Mouse (Mus musculus): ENCODE data around the gene Pdx1. TPM values are rescaled to one million over a fixed set of nuclear protein-coding genes. Genes with fewer than 3 reads are reported as not detected.

Pdx1 gene
- total RNA-seq, 2 experiments from 2014 or later: not detected

- DNase-seq (ENCODE audit: low spot score in 2 of 2): no peak
Measured at GRCm38 (mm10) chr5:147277547-147277925, 7.8 kb downstream of the Pdx1 start.

GRCm38 (mm10) chr5:147284365-147284764 lies 14.6 kb downstream of the Pdx1 start:
- DNase-seq (ENCODE audit: low spot score in 2 of 2): no peak

GRCm38 (mm10) chr5:147291764-147292505 lies 22.2 kb downstream of the Pdx1 start:
- DNase-seq (ENCODE audit: low spot score in 2 of 2): no peak

GRCm38 (mm10) chr5:147292506-147293120 lies 22.9 kb downstream of the Pdx1 start:
- DNase-seq (ENCODE audit: low spot score in 2 of 2): no peak

- DNase-seq (ENCODE audit: low spot score in 2 of 2): peak in 1 of 2 experiments; percentile 55
Measured at GRCm38 (mm10) chr5:147293127-147293910, 23.6 kb downstream of the Pdx1 start.

GRCm38 (mm10) chr5:147294121-147294520 lies 24.4 kb downstream of the Pdx1 start:
- DNase-seq (ENCODE audit: low spot score in 2 of 2): no peak

- DNase-seq (ENCODE audit: low spot score in 2 of 2): no peak
Measured at GRCm38 (mm10) chr5:147297249-147297648, 27.5 kb downstream of the Pdx1 start.

GRCm38 (mm10) chr5:147299255-147300000 lies 29.7 kb downstream of the Pdx1 start:
- no peak for DNase-seq (ENCODE audit: low spot score in 2 of 2)

- DNase-seq (ENCODE audit: low spot score in 2 of 2): no peak
Measured at GRCm38 (mm10) chr5:147300001-147300363, 30.2 kb downstream of the Pdx1 start.

- DNase-seq (ENCODE audit: low spot score in 2 of 2): no peak
Measured at GRCm38 (mm10) chr5:147300917-147301780, 31.4 kb downstream of the Pdx1 start.

GRCm38 (mm10) chr5:147301781-147302070 lies 32.0 kb downstream of the Pdx1 start:
- DNase-seq (ENCODE audit: low spot score in 2 of 2): no peak

GRCm38 (mm10) chr5:147302141-147302540 lies 32.4 kb downstream of the Pdx1 start:
- DNase-seq (ENCODE audit: low spot score in 2 of 2): no peak

GRCm38 (mm10) chr5:147302746-147303400 lies 33.1 kb downstream of the Pdx1 start:
- no peak for DNase-seq (ENCODE audit: low spot score in 2 of 2)

- no peak for DNase-seq (ENCODE audit: low spot score in 2 of 2)
Measured at GRCm38 (mm10) chr5:147304276-147305155, 34.8 kb downstream of the Pdx1 start.

- no peak for DNase-seq (ENCODE audit: low spot score in 2 of 2)
Measured at GRCm38 (mm10) chr5:147305166-147305565, 35.4 kb downstream of the Pdx1 start.

GRCm38 (mm10) chr5:147305856-147306637 lies 36.3 kb downstream of the Pdx1 start:
- no peak for DNase-seq (ENCODE audit: low spot score in 2 of 2)

- no peak for DNase-seq (ENCODE audit: low spot score in 2 of 2)
Measured at GRCm38 (mm10) chr5:147306638-147307397, 37.1 kb downstream of the Pdx1 start, which contains the start of gene Cdx2. Gene Cdx2, minus strand, starts transcription at chr5:147307270.

Data from gastrocnemius, postnatal 4 days (tissue).